Mouse (Mus musculus) neural tube, embryonic 11.5 days (tissue): ENCODE measurements around the gene Nr6a1. TPM values are rescaled to one million over a fixed set of nuclear protein-coding genes. Genes with fewer than 3 reads are reported as not detected.
A peak's percentile ranks its signal among the peaks of the same experiment; 100 is the strongest.

Experiments used
- ATAC-seq: fragments of 200-750 bp; cut with Nextera tagmentation; 2 replicates; pipeline ENCODE4 v1.8.0; 2017; ENCODE audit warnings: moderate number of reproducible peaks, mild to moderate bottlenecking, moderate TSS enrichment, moderate library complexity; ENCODE audit not compliant: insufficient read depth, low FRiP score, low TSS enrichment
- DNase-seq: peaks from one replicate; pipeline ENCODE4 v3.0.0-alpha.2; 2015; ENCODE audit warnings: low spot score
- H3K27ac ChIP-seq: fragments of 300-500 bp; sonication (generic); 2 replicates; pipeline ENCODE4 v1.5.1; 2014; ENCODE audit warnings: low read depth, mild to moderate bottlenecking, low read length
- H3K27me3 ChIP-seq: fragments of 300-500 bp; sonication (generic); 2 replicates; pipeline ENCODE4 v1.6.1; 2014; ENCODE audit warnings: mild to moderate bottlenecking, low read length, mixed read lengths; ENCODE audit not compliant: control insufficient read depth, insufficient read depth
- H3K36me3 ChIP-seq: fragments of 300-500 bp; sonication (generic); 2 replicates; pipeline ENCODE4 v1.6.1; 2014; ENCODE audit warnings: mild to moderate bottlenecking, low read length, moderate library complexity, mixed read lengths; ENCODE audit not compliant: control insufficient read depth, insufficient read depth
- H3K4me1 ChIP-seq: fragments of 300-500 bp; sonication (generic); 2 replicates; pipeline ENCODE4 v1.6.1; 2014; ENCODE audit warnings: low read length, mixed read lengths; ENCODE audit not compliant: control insufficient read depth, insufficient read depth
- H3K4me2 ChIP-seq: fragments of 300-500 bp; sonication (generic); 2 replicates; pipeline ENCODE4 v1.6.1; 2014; ENCODE audit warnings: low read depth, mild to moderate bottlenecking, moderate library complexity
- H3K4me3 ChIP-seq: fragments of 300-500 bp; sonication (generic); 2 replicates; pipeline ENCODE4 v1.5.1; 2014; ENCODE audit warnings: low read depth, low read length
- H3K9ac ChIP-seq: fragments of 300-500 bp; sonication (generic); 2 replicates; pipeline ENCODE4 v1.6.1; 2014; ENCODE audit warnings: mild to moderate bottlenecking, low read length
- H3K9me3 ChIP-seq: fragments of 300-500 bp; sonication (generic); 2 replicates; pipeline ENCODE4 v1.6.1; 2016; ENCODE audit warnings: low read length; ENCODE audit not compliant: control insufficient read depth
- WGBS: fragments of 180-500 bp; shearing (Covaris S2); extraction: QIAGEN DNeasy Blood & Tissue Kit; methylation state at CpG from one replicate; pipeline ENCODE4 v1.1.7; 2014; 5-methylcytosine and 5-hydroxymethylcytosine counted together
- polyA plus RNA-seq: library from polyadenylated mRNA; unstranded; fragments of >200 nt; fragmentation: Nextera tagmentation; extraction: Ambion mirVana; gene quantifications from 2 replicates; pipeline ENCODE4 v1.2.1, GENCODE M21; 2014

Gene Nr6a1
- polyA plus RNA-seq, 1 experiment from 2014 or later: 6.4 TPM

DNA sequence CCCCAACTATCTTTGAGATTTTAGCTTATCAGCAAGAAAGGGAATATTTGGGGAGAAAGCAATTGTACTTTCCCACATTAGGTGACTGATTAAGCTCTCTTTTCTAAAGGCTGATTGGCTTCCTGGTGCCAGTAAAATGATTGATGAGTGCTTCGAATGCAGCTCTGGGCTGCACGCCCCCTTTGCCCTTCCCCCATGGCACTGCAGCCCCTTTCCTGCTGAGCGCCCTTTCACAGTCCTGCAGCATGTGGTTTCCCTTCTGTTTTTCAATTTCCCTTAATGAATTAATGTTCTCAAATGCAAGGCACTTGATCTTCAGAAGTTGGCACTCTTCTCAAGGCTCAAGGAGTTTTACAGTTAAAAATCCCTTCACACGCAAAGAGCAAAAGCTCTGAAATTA lies 12.5 kb downstream of the Nr6a1 start:
- 3% methylated on average over 4 of the region's 4 CpGs for WGBS
- H3K27me3 ChIP-seq: no peaks in the 10 kb centered on the region

DNA sequence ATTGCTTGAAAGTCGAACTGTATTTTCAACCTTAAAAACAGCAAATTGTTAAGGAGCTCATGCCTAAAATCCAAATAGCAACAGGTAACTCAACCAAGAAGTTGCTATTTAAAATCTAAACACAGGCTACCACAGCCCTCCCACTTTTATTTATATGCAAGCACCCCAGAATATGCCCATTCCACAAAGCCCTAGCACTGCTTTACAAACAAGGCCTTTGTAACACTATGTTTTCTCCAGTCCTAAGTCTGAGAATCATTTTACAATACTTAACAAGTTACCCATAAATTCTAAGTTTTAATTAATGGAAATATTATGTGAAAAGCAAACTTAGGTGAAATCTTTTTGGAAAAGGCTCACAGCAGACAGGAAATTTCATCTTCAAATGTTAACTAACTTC lies 13.0 kb downstream of the Nr6a1 start:
- Histone ChIP-seq H3K4me2 (no peak overlapping the region), H3K27me3 (no peaks in the 10 kb centered on the region), H3K36me3 (no peaks in the 10 kb centered on the region), H3K27ac (no peak overlapping the region), H3K9me3 (no peaks in the 10 kb centered on the region), H3K4me3 (no peak overlapping the region), H3K9ac (no peak overlapping the region), H3K4me1 (peaks cover 10% of the 10 kb centered on the region)
- ATAC-seq (peak; percentile 63; the same call in 1 of the 2 replicates), DNase-seq (no peak)
- 32% methylated on average over 1 of the region's 1 CpGs for WGBS

More for the DNA sequence above, 12.5 kb downstream of the Nr6a1 start:
- ATAC-seq (no peak; the same call in 1 of the 2 replicates), DNase-seq (peak; percentile 63)
- no peaks in the 10 kb centered on the region for H3K36me3 ChIP-seq
- H3K4me2 ChIP-seq: no peak overlapping the region
- no peak overlapping the region for H3K4me3 ChIP-seq
- peaks cover 10% of the 10 kb centered on the region for H3K4me1 ChIP-seq
- H3K27ac ChIP-seq: no peak overlapping the region
- H3K9me3 ChIP-seq: no peaks in the 10 kb centered on the region
- no peak overlapping the region for H3K9ac ChIP-seq

DNA sequence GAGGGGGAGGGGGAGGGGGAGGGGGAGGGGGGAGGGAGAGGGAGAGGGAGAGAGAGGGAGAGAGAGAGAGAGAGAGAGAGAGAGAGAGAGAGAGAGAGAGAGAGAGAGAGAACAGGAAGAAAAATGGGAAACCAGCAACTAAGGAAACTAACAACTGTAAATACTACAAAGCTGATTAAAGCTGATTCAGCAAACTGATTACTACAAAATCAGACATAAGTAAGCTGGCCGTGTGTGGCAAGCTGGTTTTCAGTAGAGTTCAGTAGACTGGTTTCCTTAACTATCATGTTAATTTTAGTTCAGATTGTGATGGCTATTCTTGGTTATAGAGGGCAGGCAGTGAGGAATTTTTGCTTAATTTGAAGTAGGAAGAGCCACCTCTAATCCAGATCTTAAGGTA lies 18.9 kb downstream of the Nr6a1 start:
- ATAC-seq (no peak), DNase-seq (no peak)
- H3K36me3 ChIP-seq: no peaks in the 10 kb centered on the region
- no peak overlapping the region for H3K9ac ChIP-seq
- no peak overlapping the region for H3K4me3 ChIP-seq
- no peaks in the 10 kb centered on the region for H3K27me3 ChIP-seq
- H3K27ac ChIP-seq: no peak overlapping the region
- H3K4me1 ChIP-seq: no peaks in the 10 kb centered on the region
- H3K9me3 ChIP-seq: no peaks in the 10 kb centered on the region
- 76% methylated on average over 1 of the region's 1 CpGs for WGBS
- no peak overlapping the region for H3K4me2 ChIP-seq

DNA sequence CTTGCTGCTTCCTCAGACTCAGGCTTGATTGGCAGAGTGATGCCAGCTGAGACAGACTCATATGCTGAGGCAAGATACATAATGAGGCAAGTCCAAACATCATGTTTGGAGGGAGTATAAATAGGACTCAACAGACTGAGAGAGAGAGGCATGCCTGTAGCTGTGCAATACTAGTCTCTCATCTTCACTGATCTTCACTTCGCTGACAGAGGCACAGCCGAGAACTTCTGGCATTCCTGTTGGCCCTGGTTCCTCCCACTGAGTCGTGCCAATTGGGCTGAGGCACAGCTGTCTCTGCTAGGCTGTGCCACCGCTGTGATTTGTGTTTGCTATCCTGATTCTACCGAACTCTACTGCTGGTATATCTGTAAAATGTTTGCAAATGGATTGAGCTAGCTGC lies 21.4 kb downstream of the Nr6a1 start:
- H3K9ac ChIP-seq: no peak overlapping the region
- ATAC-seq: no peak
- no peak overlapping the region for H3K4me2 ChIP-seq
- H3K4me1 ChIP-seq: no peaks in the 10 kb centered on the region
- no peak overlapping the region for H3K4me3 ChIP-seq
- 83% methylated on average over 5 of the region's 5 CpGs for WGBS
- DNase-seq: no peak
- no peaks in the 10 kb centered on the region for H3K27me3 ChIP-seq
- H3K27ac ChIP-seq: no peak overlapping the region
- H3K9me3 ChIP-seq: no peaks in the 10 kb centered on the region
- no peaks in the 10 kb centered on the region for H3K36me3 ChIP-seq

DNA sequence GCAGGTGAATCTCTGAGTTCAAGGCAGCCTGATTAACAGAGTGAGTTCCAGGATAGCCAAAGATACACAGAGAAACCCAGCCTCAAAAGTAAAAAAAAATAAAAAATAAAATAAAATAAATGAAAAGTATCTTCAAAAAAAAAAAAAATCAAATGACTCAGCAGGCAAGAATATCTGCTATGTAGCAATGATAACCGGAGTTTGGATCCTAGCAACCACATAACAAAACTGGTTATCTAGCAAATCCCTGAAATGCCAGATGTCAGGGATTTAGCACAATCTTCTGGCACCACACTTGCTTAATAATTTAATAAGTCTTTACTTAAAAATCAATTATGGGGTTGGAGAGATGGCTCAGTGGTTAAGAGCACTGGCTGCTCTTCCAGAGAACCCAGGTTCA lies 23.2 kb downstream of the Nr6a1 start:
- DNase-seq: no peak
- no peak for ATAC-seq
- Histone ChIP-seq H3K4me1 (no peaks in the 10 kb centered on the region), H3K27me3 (no peaks in the 10 kb centered on the region), H3K4me2 (no peak overlapping the region), H3K4me3 (no peak overlapping the region), H3K27ac (no peak overlapping the region), H3K9me3 (no peaks in the 10 kb centered on the region), H3K36me3 (no peaks in the 10 kb centered on the region), H3K9ac (no peak overlapping the region)
- 97% methylated on average over 1 of the region's 1 CpGs for WGBS

DNA sequence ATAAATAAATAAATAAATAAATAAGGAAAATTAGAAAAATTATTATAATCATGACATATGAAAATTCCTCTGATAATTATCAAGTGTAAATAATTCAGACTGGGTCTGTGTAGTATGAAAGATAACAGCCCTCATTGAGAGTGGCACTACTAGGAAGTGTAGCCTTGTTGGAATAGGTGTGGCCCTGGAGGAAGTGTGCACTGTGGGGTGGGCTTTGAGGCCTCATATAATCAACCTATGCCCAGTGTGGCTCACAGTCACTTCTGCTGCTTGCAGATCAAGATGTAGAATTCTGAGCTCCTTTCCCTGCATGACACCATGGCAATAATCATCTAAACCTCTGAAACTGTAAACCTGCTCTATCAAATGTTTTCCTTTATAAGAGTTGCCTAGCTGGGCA lies 24.6 kb downstream of the Nr6a1 start:
- H3K9ac ChIP-seq: no peak overlapping the region
- no peak for DNase-seq
- H3K36me3 ChIP-seq: no peaks in the 10 kb centered on the region
- H3K4me1 ChIP-seq: no peaks in the 10 kb centered on the region
- no peak overlapping the region for H3K27ac ChIP-seq
- no peaks in the 10 kb centered on the region for H3K27me3 ChIP-seq
- no peak for ATAC-seq
- H3K4me2 ChIP-seq: no peak overlapping the region
- no peak overlapping the region for H3K4me3 ChIP-seq
- no peaks in the 10 kb centered on the region for H3K9me3 ChIP-seq

DNA sequence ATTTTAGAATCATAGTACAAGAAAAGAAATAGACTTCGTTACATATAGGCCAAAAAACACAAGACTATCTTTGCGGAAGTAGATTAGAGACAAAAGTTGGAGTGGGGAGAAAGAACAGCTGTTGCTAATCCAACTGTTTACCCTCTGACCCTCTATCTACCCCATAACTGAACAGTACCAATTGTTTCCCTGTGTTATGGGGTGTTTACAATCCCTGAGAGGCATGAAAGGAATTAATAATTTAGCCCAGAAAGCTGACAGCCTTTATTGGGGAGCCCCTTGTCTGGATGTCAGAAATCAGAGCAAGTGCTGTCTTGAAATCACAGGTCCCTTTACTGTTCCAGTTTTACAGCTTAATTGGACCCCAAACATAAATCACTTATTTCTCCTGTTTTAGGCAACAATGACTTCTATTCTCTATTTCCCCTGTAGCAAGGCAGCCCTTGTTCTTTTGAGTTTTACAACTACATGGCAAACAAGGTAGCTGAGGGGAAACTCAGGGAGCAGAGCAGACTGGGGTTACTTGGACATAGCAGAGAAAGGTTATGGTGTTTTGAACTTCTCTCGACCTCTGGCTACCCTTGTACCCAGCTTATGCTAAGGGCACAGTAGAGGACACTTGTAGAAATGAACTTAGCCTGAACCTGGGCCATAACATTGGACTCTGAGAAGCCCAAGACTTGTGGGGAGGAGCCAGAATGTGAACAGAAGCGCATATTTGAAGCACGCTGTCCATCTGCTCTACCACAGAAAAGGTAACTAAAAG lies 46.4 kb downstream of the Nr6a1 start:
- H3K27ac ChIP-seq: no peak overlapping the region
- no peaks in the 10 kb centered on the region; the same call in 1 of the 2 replicates for H3K36me3 ChIP-seq
- no peak overlapping the region for H3K4me2 ChIP-seq
- no peaks in the 10 kb centered on the region for H3K9me3 ChIP-seq
- 61% methylated on average over 5 of the region's 5 CpGs for WGBS
- no peaks in the 10 kb centered on the region for H3K27me3 ChIP-seq
- ATAC-seq (no peak), DNase-seq (no peak)
- H3K4me1 ChIP-seq: peaks cover 2% of the 10 kb centered on the region; the same call in 1 of the 2 replicates
- H3K4me3 ChIP-seq: no peak overlapping the region
- H3K9ac ChIP-seq: no peak overlapping the region

DNA sequence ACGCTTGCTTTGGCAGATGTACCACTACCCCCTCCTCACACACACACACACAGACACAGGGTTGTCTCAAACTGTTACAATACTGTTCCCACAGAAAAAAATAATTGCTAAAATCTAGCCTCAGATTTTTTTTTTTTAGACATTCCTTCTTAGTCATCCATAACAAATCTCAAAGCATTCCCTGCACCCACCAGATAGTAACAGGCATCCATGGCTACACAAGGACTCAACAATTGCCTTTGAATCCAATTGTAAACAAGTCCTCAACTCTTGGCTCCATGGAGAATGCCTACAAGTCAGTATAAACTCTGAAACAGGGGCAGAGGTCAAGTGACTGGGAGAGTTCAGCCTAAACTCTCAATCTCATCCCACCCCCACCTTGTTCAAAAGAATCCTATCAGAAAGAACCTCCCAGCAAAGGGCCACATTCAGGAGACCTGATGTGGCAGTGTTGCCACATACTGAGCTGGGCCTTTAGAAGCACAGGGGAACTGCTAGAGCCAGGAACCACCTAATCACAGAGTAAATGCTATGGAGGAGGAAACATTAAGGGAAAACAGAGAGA lies 52.9 kb downstream of the Nr6a1 start:
- H3K36me3 ChIP-seq: no peaks in the 10 kb centered on the region; the same call in none of the 2 replicates
- no peak overlapping the region for H3K4me2 ChIP-seq
- H3K9me3 ChIP-seq: no peaks in the 10 kb centered on the region
- no peak overlapping the region for H3K27ac ChIP-seq
- no peak overlapping the region for H3K9ac ChIP-seq
- DNase-seq: no peak
- H3K27me3 ChIP-seq: no peaks in the 10 kb centered on the region
- H3K4me3 ChIP-seq: no peak overlapping the region
- ATAC-seq: no peak
- 51% methylated on average over 1 of the region's 1 CpGs for WGBS
- no peaks in the 10 kb centered on the region for H3K4me1 ChIP-seq

DNA sequence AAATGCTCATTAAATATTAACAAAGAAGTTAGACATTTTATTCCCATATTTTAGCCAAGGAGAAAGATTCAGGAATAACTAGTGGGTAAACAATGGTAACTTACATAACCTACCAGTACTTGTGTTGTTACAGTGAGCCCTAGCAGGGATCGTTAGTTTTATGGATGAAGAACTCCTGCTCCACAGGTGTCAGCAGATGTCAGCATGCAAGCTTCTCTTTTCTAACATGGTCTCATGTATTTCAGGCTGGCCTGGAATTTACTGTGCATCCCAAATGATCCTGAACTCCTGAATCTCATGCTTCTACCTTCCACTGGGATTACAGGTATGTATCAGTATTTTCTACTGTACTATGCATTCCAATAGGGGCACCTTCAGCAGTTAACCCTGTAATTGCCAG lies 54.8 kb downstream of the Nr6a1 start:
- H3K9ac ChIP-seq: no peak overlapping the region
- no peaks in the 10 kb centered on the region for H3K27me3 ChIP-seq
- H3K4me2 ChIP-seq: no peak overlapping the region
- WGBS: 35% methylated on average over 1 of the region's 1 CpGs
- ATAC-seq: no peak
- H3K27ac ChIP-seq: no peak overlapping the region
- no peaks in the 10 kb centered on the region for H3K9me3 ChIP-seq
- no peaks in the 10 kb centered on the region; the same call in 1 of the 2 replicates for H3K36me3 ChIP-seq
- no peak for DNase-seq
- H3K4me3 ChIP-seq: no peak overlapping the region
- no peaks in the 10 kb centered on the region for H3K4me1 ChIP-seq
